ENCODE assay signal across 25 mouse cellular contexts in the genomic region with DNA sequence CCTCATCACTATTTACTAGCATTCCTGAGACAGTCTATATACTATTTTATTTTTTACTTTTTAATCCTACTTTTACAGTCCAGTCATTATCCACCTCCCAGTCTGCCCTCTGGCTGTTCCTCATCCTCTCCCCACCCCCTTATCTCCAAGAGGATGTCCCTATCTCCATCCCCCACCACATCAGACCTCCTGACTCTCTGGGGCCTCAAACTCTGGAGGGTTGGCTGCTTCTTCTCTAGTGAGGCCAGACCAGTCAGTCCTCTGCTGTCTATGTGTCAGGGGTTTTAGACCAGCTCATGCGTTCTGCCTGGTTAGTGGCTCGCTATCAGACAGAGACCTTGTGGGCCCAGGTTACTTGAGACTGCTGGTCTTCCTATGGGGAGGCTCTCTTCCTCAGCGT.
"Had no signal": no experiment of that assay in that cellular context is flagged by ENCODE, and none has a peak within 500 bp of the region (broad histone marks: within the 10 kb centered on the region; RNA-seq: fewer than 3 reads in every experiment).

No protein-coding gene starts in this region.

- H3K27ac ChIP-seq: gastrocnemius, adult 2 months; heart, embryonic 10.5 days; hindbrain, embryonic 12.5 days; hindbrain, embryonic 14.5 days; intestine, embryonic 15.5 days; layer of hippocampus, adult 2 months; left cerebral cortex, adult 2 months; limb, embryonic 10.5 days; limb, embryonic 12.5 days; liver, embryonic 13.5 days; liver, embryonic 15.5 days had no signal

- H3K36me3 ChIP-seq: heart, embryonic 10.5 days; heart, embryonic 12.5 days; hindbrain, embryonic 12.5 days; intestine, embryonic 15.5 days; limb, embryonic 10.5 days; limb, embryonic 12.5 days; liver, embryonic 13.5 days; liver, embryonic 15.5 days had no signal

- DNase-seq: gastrocnemius, adult 2 months; gastrocnemius, postnatal 10 days; gastrocnemius, postnatal 25 days; heart, adult 18-20 months; heart, postnatal 10 days; heart, postnatal 4 days; kidney, adult 18-20 months; kidney, adult 9 months; kidney, postnatal 10 days; liver; liver, embryonic 13.5 days had no signal

- H3K9ac ChIP-seq: heart, embryonic 12.5 days; hindbrain, embryonic 12.5 days; hindbrain, embryonic 14.5 days; intestine, embryonic 15.5 days; limb, embryonic 12.5 days; liver, embryonic 13.5 days; liver, embryonic 15.5 days had no signal

- H3K27me3 ChIP-seq: heart, embryonic 12.5 days; hindbrain, embryonic 12.5 days; intestine, embryonic 15.5 days; limb, embryonic 12.5 days; liver, embryonic 13.5 days; liver, embryonic 15.5 days had no signal

- H3K4me2 ChIP-seq: heart, embryonic 12.5 days; hindbrain, embryonic 12.5 days; hindbrain, embryonic 14.5 days; intestine, embryonic 15.5 days; limb, embryonic 12.5 days; liver, embryonic 11.5 days; liver, embryonic 13.5 days; liver, embryonic 15.5 days had no signal

- H3K9me3 ChIP-seq: heart, embryonic 10.5 days; heart, embryonic 12.5 days; hindbrain, embryonic 12.5 days; intestine, embryonic 15.5 days; limb, embryonic 10.5 days; limb, embryonic 12.5 days; liver, embryonic 13.5 days; liver, embryonic 15.5 days had no signal

- ATAC-seq: hindbrain, embryonic 16.5 days; inflammation-experienced regulatory T-cells, adult 6 months; intestine, embryonic 15.5 days; intestine, postnatal 0 days had no signal

- H3K4me3 ChIP-seq: gastrocnemius, adult 2 months; heart, embryonic 10.5 days; heart, embryonic 12.5 days; hindbrain, embryonic 12.5 days; intestine, embryonic 15.5 days; layer of hippocampus, adult 2 months; left cerebral cortex, adult 2 months; limb, embryonic 10.5 days; limb, embryonic 12.5 days; liver, embryonic 13.5 days; liver, embryonic 15.5 days had no signal

- H3K4me1 ChIP-seq: heart, embryonic 10.5 days; heart, embryonic 12.5 days; hindbrain, embryonic 12.5 days; intestine, embryonic 15.5 days; limb, embryonic 10.5 days; limb, embryonic 12.5 days; liver, embryonic 13.5 days; liver, embryonic 15.5 days had no signal
